Mouse (Mus musculus) cerebellum, adult 8-10 months (tissue): ENCODE results near the gene Ttf1.
"Not testable (repeated sequence)": the region's sequence is repeated elsewhere in the genome, so short reads cannot be mapped to it uniquely, and the experiment has no call there.

Experiments
- DNase-seq: peaks from one replicate; pipeline ENCODE4 v3.0.0; 2022

Ttf1 gene

GRCm38 (mm10) chr2:29065796-29066195, 5.7 kb downstream of the Ttf1 start:
- DNase-seq: no peak

DNA sequence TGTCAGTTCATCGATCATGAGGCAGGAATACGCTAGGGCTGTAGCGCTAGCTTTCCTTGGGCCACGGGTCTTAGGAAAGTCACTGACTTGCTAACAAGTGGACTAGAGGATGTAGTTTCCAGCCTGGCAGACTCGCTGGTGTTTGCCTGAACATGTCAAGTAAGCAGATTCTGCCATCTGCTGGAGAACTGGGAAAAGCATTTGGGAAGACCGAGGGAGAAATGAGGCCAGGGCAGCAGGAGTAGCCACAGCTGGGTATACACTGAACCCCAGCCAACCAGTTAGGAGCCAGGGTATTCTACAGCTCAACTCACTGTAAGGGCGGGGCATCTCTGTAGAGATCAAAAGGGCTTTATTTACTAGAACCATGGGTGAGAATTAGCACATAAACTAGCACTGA, 6.3 kb downstream of the Ttf1 start:
- DNase-seq: no peak

GRCm38 (mm10) chr2:29074676-29075075, 14.6 kb downstream of the Ttf1 start:
- no peak for DNase-seq

DNA sequence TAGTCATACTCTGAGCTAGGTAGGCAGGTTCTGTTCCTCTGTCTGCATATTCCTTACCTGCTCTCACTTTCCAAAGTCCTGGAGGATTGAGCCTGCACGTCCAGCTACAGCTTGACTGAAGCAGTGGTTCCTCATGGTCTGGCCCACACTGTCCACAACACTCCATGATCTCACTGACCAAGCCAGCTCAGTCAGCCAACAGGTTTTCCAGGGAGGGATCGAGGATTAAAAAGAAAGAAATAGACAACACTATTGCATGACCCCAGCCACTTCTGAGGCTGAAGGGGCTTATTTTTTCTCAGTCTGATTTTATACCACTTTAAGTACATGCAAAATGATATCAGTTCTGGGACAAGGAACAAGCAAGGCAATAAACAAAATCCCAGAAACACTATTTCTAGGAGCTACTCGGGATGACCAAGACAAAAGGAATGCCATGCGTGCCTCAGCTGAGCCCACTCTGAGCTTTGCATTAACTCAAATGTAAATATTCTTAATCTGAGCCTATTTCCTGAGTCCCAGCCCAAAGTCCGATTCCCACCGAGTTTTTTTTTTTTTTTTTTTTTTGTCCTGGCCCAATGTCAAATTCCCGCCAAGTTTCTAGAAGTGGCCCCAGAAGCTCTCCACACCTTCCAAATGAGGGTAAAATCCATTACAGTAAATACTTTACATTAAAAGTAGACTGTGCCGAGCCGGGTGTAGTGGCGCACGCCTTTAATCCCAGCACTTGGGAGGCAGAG, 15.4 kb downstream of the Ttf1 start:
- no peak for DNase-seq

DNA sequence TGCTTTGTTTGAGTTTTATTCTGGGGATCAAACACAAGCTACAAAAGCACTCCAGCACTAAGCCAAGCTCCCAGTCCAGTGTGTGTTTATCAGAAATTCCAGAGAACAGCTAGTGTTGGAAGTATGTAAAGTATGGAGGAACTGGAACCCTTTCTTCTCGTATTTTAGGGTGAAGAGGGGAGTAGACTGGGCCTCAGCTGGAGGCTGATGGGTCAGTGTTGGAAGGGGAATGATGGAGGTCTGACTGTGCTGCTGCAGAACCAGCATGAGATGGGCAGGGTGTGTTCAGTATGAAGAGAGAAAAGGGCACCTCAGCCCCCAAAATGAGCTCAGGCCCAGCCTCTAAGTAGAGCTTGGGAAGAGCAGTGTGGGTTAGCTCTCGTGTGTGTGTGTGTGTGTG, 16.2 kb downstream of the Ttf1 start:
- no peak for DNase-seq

DNA sequence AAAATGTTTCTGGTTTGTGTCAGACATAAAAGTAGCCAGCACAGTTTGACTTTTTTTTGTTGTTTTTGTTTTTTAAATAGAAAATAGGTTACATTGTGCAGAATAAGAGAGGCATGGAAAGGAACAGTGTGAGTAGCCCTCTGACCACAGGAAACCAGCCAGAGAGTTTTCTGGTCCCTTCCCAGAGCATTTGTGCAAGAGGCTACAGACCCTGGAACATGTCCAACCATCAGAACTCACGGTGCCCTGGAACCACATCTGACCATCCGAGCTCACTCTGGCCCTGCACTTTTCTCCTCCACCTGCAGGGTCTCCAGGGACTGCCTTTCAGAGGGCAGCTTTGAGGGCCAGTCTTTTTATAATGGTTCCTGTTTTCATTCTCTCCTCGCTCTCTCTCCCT, 21.9 kb downstream of the Ttf1 start:
- no peak for DNase-seq

GRCm38 (mm10) chr2:29086026-29086425, 26.0 kb downstream of the Ttf1 start:
- no peak for DNase-seq

DNA sequence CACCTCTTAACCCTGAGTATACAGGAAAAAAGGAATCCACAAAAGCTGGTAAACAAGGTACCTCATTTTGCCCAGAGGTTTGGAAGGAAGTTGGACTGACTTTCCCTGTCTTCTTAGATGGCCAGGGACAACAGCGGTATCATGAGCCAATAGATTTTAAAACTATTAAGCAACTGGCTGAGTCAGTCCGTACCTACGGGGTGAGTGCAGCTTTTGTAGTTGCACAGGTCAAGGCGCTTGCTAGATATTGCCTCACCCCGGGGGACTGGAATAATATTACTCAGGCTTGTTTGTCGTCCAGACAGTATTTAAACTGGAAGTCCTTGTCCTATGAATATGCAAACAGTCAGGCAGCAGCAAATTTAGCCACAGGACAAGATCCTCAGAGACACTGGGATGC, 29.2 kb downstream of the Ttf1 start:
- DNase-seq: not testable (repeated sequence)

DNA sequence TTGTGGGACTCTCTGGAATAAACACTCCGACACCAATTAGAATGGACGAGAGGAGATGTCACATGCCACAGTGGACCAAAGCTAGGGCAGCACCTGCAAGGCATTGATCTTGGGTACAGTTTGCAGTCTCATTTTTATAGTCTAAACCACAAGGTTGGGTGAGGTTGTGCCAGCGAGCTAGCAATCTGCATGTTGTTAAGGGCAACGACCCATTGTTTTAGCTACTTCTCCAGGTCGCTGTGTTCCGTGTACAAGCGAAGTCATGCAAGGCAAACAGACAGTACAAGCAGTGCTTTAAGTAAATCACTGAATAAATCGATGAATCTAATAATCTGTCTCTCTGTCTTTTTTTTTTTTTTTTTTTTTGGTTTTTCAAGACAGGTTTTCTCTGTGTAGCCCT, 35.6 kb downstream of the Ttf1 start:
- no peak for DNase-seq

DNA sequence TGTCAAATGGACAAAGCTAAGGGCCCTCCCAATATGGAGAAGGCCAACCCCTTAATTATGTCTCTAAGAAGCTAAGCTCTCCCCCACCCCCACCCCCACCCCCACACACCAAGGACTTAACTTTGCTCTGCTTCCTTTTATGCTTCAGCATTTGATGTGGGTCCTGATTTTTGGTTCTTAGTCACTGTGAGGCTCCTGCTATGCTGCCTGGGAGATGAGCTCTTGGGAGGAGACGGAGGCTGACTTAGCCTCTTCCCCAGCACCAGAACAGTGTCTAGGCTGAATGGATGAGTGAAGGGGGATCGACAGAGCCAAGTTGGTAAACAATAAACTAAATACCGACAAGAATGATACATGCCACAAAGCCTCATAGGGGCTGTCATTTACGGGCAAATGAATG, 36.7 kb downstream of the Ttf1 start:
- DNase-seq: no peak

- no peak for DNase-seq
Measured at GRCm38 (mm10) chr2:29097465-29097864, 37.4 kb downstream of the Ttf1 start.

DNA sequence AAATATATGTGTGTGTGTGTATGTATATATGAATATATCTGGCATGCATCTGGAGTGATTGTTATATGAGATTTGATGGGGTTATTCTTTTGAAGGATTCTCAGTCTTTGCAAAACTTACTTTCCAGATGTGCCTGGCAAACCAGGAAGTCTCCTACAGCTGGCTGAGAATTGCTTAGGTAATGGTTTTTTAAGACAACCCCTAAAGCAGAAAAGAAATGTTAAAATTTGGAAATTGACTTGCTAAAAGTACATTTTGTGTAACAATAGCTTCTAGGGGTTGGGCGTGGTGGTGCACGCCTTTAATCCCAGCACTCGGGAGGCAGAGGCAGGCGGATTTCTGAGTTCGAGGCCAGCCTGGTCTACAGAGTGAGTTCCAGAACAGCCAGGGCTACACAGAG, 37.9 kb downstream of the Ttf1 start:
- DNase-seq: not testable (repeated sequence)

DNA sequence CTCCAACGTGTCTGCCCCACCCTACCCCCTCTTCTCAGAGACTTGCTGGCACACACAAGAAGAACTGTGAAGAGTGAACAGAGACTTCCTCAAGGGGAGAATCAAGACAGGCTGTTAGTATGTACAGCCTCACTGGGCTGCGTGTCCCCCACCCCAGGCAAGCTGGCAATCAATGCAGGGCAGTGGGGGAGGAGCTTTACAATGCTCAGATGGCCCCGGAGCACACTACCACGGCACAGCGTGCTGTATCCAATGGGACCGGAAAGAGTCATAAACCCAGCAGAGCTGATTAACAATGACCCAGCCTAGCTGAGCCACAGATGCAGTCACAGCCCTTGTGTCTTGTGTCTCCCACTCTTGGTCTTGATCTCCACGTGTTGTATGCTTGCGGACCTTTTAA, 38.7 kb downstream of the Ttf1 start:
- no peak for DNase-seq

DNA sequence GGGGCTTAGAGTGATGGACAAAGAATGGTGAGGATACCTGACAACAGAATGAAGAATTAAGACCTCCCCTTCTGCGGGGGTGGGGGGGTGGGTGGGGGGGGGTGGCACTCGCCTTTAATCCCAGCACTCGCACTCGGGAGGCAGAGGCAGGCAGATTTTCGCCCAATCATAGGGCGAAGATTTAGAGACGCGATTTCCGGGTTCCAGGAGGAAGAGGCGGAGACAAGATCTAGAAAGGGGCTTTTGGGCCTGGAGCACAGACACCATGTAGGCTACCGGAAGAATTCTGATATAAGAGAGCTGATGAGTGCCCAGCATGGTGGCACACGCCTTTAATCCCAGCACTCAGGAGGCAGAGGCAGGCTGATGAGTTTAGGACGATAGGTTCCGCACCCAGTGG, 39.6 kb downstream of the Ttf1 start:
- no peak for DNase-seq

GRCm38 (mm10) chr2:29100822-29101534, 40.9 kb downstream of the Ttf1 start:
- no peak for DNase-seq

DNA sequence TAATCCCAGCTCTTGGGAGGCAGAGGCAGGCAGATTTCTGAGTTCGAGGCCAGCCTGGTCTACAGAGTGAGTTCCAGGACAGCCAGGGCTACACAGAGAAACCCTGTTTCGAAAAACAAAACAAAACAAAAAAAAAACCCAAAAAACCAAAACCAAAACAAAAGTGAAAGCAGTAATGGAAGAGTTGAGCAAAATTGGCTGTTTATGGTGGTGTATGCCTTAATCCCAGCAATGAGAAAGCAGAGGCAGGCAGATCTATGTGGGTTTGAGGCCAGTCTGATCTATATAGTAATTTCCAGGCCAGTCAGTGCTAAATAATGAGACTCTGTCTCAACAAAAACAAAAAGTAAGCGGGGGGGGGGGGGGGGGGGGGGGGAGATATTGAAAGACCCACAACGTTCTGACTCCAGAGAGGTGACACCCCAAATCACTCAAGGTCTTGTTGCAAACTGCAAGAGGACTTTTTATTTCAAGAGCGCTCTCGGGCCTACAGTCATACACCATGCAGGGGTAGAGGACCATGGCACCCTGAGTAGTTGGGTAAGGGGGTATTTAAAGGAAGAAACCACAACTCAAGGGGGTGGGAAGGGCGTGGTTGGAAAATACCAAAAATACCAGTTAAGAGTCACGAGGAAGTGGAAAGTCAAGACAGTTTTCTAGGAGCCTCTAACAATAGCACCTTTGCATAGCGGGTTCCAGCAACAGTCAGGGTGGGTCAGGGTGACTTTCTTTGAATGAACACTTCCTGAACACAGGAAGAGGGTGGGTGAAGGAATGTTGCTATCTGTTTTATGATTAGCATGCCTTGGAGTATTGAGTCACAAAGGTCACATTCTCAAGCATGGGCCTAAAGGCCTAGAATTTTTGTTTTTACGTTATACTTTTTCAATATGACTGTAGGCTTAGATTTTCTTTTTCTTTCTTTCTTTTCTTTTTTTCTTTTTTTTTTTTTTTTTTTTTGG, 42.6 kb downstream of the Ttf1 start:
- DNase-seq: not testable (repeated sequence)

- no peak for DNase-seq
Measured at GRCm38 (mm10) chr2:29120969-29121368, 60.9 kb downstream of the Ttf1 start.

DNA sequence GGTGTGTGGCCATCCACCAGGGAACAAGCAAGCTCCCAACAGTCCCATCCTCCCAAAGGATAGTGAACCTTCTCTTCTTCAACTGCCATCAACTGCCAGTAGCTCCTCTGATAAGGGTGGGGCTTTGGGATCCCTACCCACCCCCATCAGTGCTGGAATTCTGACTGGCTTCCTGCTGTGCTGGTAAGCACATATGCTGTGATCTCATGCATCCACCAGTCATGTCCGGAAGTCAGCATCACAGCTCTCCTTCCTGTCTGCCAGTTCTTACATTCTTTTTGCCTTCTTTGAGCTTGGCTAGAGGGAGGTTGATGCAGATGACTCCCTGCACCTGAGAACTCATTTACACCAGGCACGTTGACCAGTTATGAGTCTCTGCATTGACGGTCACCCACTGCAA, 62.4 kb downstream of the Ttf1 start:
- no peak for DNase-seq

- DNase-seq: peak; percentile 14
Measured at GRCm38 (mm10) chr2:29123907-29124569, 64.0 kb downstream of the Ttf1 start, which contains the start of gene Setx. Gene Setx (plus strand): TSS chr2:29124181.

DNA sequence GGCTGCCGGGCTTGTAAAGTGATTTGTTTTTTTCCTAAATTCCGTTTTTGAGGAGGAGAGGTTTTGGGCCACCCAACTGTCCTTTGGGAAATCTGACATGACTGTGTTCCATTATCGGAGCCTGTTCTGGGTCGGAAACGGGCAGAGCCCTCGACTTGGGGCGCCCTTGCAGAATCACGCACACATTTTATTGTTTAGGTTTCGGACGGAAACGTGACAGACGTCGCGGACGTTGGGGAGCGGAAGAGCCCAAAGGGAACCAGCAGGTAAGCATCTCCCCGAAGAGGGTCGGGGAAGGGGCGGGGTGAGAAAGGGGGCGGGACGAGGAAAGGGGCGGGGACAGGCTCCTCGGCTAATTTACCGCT, 64.5 kb downstream of the Ttf1 start:
- no peak for DNase-seq

- DNase-seq: peak; percentile 98
Measured at GRCm38 (mm10) chr2:29124936-29125701, 65.1 kb downstream of the Ttf1 start.
